Mouse (Mus musculus): ENCODE measurements around the gene Trib3. TPM values are rescaled to one million over a fixed set of nuclear protein-coding genes. Genes with fewer than 3 reads are reported as not detected.
A peak's percentile ranks its signal among the peaks of the same experiment; 100 is the strongest.
"Not testable (repeated sequence)": the region's sequence is repeated elsewhere in the genome, so short reads cannot be mapped to it uniquely, and the experiment has no call there.

Gene Trib3
- 4.5 and 6.0 TPM in 2 replicates for total RNA-seq (2021)
- long read RNA-seq, experiment 1, transcript Trib3-201 (4 exons, 2,026 nt) = major isoform, 10 of 12 reads
- long read RNA-seq, experiment 1, partial matches to known transcripts = 2 of 12 reads
- long read RNA-seq, experiment 1, other reads (novel, unspliced or antisense) = 0 of 12 reads
- long read RNA-seq, experiment 2, transcript Trib3-201 (4 exons, 2,026 nt) = major isoform, 6 of 7 reads
- long read RNA-seq, experiment 2, partial matches to known transcripts = 1 of 7 reads
- long read RNA-seq, experiment 2, other reads (novel, unspliced or antisense) = 0 of 7 reads

- peak; percentile 92 for DNase-seq
These were observed at the start of gene Trib3 for GRCm38 (mm10) chr2:152343329-152344213. Gene Trib3, minus strand, starts transcription at chr2:152344032.

- DNase-seq = no peak
These were observed 49.6 kb upstream of the Trib3 start for GRCm38 (mm10) chr2:152393225-152394017.

GRCm38 (mm10) chr2:152392786-152393185, 49.0 kb upstream of the Trib3 start:
- peak; percentile 60 for DNase-seq

- DNase-seq = no peak
These were observed 40.4 kb upstream of the Trib3 start for GRCm38 (mm10) chr2:152384191-152384590.

GRCm38 (mm10) chr2:152376345-152376741, 32.5 kb upstream of the Trib3 start, which contains the start of gene Nrsn2:
Gene Nrsn2, minus strand, starts transcription at chr2:152376638.
- DNase-seq = no peak

- DNase-seq = no peak
These were observed 32.0 kb upstream of the Trib3 start for GRCm38 (mm10) chr2:152375652-152376344.

GRCm38 (mm10) chr2:152373547-152373946, 29.7 kb upstream of the Trib3 start:
- no peak for DNase-seq

- no peak for DNase-seq
These were observed 28.8 kb upstream of the Trib3 start for GRCm38 (mm10) chr2:152372661-152373060.

- no peak for DNase-seq
These were observed 28.3 kb upstream of the Trib3 start for GRCm38 (mm10) chr2:152372104-152372503.

- peak; percentile 78 for DNase-seq
These were observed 24.8 kb upstream of the Trib3 start for GRCm38 (mm10) chr2:152368532-152369140.

GRCm38 (mm10) chr2:152367917-152368316, 24.1 kb upstream of the Trib3 start:
- DNase-seq = peak; percentile 63

- peak; percentile 95 for DNase-seq
These were observed 19.7 kb upstream of the Trib3 start for GRCm38 (mm10) chr2:152363245-152364147.

- DNase-seq = no peak
These were observed 17.4 kb upstream of the Trib3 start for GRCm38 (mm10) chr2:152361193-152361592.

- DNase-seq = peak; percentile 89
These were observed 16.5 kb upstream of the Trib3 start for GRCm38 (mm10) chr2:152360271-152360775.

- DNase-seq = no peak
These were observed 15.8 kb upstream of the Trib3 start for GRCm38 (mm10) chr2:152359616-152360015.

- DNase-seq = not testable (repeated sequence)
These were observed 15.1 kb upstream of the Trib3 start for GRCm38 (mm10) chr2:152358977-152359376.

GRCm38 (mm10) chr2:152357254-152357653, 13.4 kb upstream of the Trib3 start:
- no peak for DNase-seq

GRCm38 (mm10) chr2:152349842-152350540, 6.2 kb upstream of the Trib3 start:
- DNase-seq = peak; percentile 77

GRCm38 (mm10) chr2:152349205-152349604, 5.4 kb upstream of the Trib3 start:
- DNase-seq = no peak

Measured in adrenal gland, postnatal 14 days (tissue).